ENCODE assay signal across 25 mouse cellular contexts in the genomic region with DNA sequence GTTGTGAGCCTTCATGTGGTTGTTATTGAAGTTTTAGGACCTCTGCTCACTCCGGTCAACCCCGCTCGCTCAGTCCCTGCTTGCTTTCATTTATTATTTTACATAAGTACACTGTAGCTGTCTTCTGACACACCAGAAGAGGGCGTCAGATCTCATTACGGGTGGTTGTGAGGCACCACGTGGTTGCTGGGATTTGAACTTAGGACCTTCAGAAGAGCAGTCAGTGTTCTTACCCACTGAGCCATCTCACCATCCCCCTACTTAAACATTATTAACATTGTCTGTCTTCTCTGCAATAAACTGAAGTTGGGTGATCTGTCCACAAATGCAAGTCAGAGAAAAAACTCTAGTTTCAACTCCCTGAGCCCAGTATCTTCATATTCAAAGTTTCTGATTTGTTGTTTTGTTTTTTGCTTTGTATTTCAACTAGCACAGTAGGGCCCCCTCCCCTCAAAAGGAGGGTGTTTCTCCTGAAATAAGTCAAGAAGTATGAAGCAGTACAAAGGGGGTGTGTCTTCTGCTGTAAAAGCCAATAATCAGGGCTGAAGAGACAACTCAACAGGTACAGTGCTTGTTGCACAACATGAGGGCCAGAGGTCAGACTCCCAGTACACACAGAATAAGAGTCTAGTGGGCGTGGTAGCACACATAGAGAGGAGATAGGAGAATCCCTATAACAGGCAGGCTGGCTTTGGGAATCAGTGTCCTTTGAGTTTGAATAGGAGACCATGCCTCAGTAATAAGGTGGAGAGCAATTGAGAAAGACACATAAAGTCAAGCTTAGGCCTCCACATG. TPM values are rescaled to one million over a fixed set of nuclear protein-coding genes. Genes with fewer than 3 reads are reported as not detected.
DNase-seq lines count a peak whose midpoint lies in the region; ATAC-seq and TF ChIP-seq lines count a peak whose summit lies in the region.
"Had no signal": no experiment of that assay in that cellular context is flagged by ENCODE, and none has a peak within 500 bp of the region (broad histone marks: within the 10 kb centered on the region; RNA-seq: fewer than 3 reads in every experiment).

No protein-coding gene starts in this region.

- 75% methylated on average over 7 of the region's 7 CpGs for WGBS in intestine, embryonic 15.5 days
- WGBS in liver, embryonic 13.5 days (ENCODE audit: insufficient replicate concordance) = 67% methylated on average over 7 of the region's 7 CpGs
- 71% methylated on average over 7 of the region's 7 CpGs for WGBS in liver, postnatal 0 days (ENCODE audit: insufficient replicate concordance)
- WGBS in forebrain, embryonic 12.5 days = 87% methylated on average over 7 of the region's 7 CpGs

- TF ChIP-seq CTCF in liver, postnatal 0 days (IDR thresholded peaks at IDR 0.05; ENCODE audit: low read depth) = no peak

- no peaks in the 10 kb centered on the region for H3K4me1 ChIP-seq in intestine, embryonic 15.5 days (replicated peaks)
- H3K4me1 ChIP-seq in liver, embryonic 13.5 days (replicated peaks) = no peaks in the 10 kb centered on the region
- H3K4me1 ChIP-seq in liver, postnatal 0 days (ENCODE audit: insufficient read depth) = no peaks in the 10 kb centered on the region
- no peaks in the 10 kb centered on the region for H3K4me1 ChIP-seq in forebrain, embryonic 12.5 days
- H3K4me1 ChIP-seq: embryonic facial prominence, embryonic 15.5 days; heart, embryonic 13.5 days had no signal

- peak; percentile 89 for ATAC-seq in intestine, embryonic 15.5 days
- peak; percentile 62; the same call in 1 of the 2 replicates for ATAC-seq in liver, embryonic 13.5 days (ENCODE audit: low read depth)
- peak; percentile 82 for ATAC-seq in liver, postnatal 0 days
- no peak for ATAC-seq in forebrain, embryonic 12.5 days (ENCODE audit: low FRiP score)
- ATAC-seq in inflammation-experienced regulatory T-cells, adult 6 months = no peak
- ATAC-seq: forebrain, postnatal 0 days had no signal

- H3K4me3 ChIP-seq in intestine, embryonic 15.5 days (replicated peaks) = no peak overlapping the region
- H3K4me3 ChIP-seq in liver, embryonic 13.5 days (replicated peaks) = no peak overlapping the region
- no peak overlapping the region for H3K4me3 ChIP-seq in liver, postnatal 0 days (ENCODE audit: low read depth, low read length)
- H3K4me3 ChIP-seq in forebrain, embryonic 12.5 days (replicated peaks) = no peak overlapping the region
- H3K4me3 ChIP-seq: embryonic facial prominence, embryonic 15.5 days; erythroblast, embryonic 14.5 days; forebrain, embryonic 10.5 days; heart, embryonic 13.5 days had no signal

- no peaks in the 10 kb centered on the region for H3K36me3 ChIP-seq in intestine, embryonic 15.5 days
- no peaks in the 10 kb centered on the region for H3K36me3 ChIP-seq in liver, embryonic 13.5 days
- H3K36me3 ChIP-seq in liver, postnatal 0 days (replicated peaks; ENCODE audit: insufficient read depth, low read length) = no peaks in the 10 kb centered on the region
- no peaks in the 10 kb centered on the region for H3K36me3 ChIP-seq in forebrain, embryonic 12.5 days (replicated peaks)
- H3K36me3 ChIP-seq: embryonic facial prominence, embryonic 15.5 days; forebrain, embryonic 10.5 days; heart, embryonic 13.5 days had no signal

- DNase-seq in liver = peak; percentile 12
- no peak for DNase-seq in liver, embryonic 13.5 days
- peak; percentile 45 for DNase-seq in liver, postnatal 0 days
- DNase-seq in kidney, postnatal 10 days = no peak
- no peak for DNase-seq in layer of hippocampus, adult 9-11 months
- DNase-seq: adrenal gland, postnatal 10 days; cerebellum, adult 11 months; cerebellum, adult 8-10 months; cerebellum, postnatal 14 days; embryo, embryonic 11 days; forebrain, postnatal 0 days; gastrocnemius, postnatal 25 days; heart, postnatal 36 days had no signal

- no peak overlapping the region for H3K27ac ChIP-seq in intestine, embryonic 15.5 days
- H3K27ac ChIP-seq in liver, embryonic 13.5 days = no peak overlapping the region
- no peak overlapping the region for H3K27ac ChIP-seq in liver, postnatal 0 days (ENCODE audit: low read depth)
- no peak overlapping the region for H3K27ac ChIP-seq in forebrain, embryonic 12.5 days
- H3K27ac ChIP-seq: embryonic facial prominence, embryonic 15.5 days; forebrain, embryonic 10.5 days; heart, embryonic 13.5 days had no signal

- no peak overlapping the region for H3K4me2 ChIP-seq in intestine, embryonic 15.5 days (replicated peaks)
- no peak overlapping the region for H3K4me2 ChIP-seq in liver, embryonic 13.5 days
- no peak overlapping the region for H3K4me2 ChIP-seq in liver, postnatal 0 days (ENCODE audit: low read depth, low read length)
- H3K4me2 ChIP-seq in forebrain, embryonic 12.5 days = no peak overlapping the region
- H3K4me2 ChIP-seq: embryonic facial prominence, embryonic 15.5 days; heart, embryonic 13.5 days had no signal

- TF ChIP-seq EP300 in liver, postnatal 0 days (IDR thresholded peaks at IDR 0.05; ENCODE audit: low read depth) = no peak

- no peak overlapping the region for H3K9ac ChIP-seq in intestine, embryonic 15.5 days
- no peak overlapping the region for H3K9ac ChIP-seq in liver, embryonic 13.5 days
- H3K9ac ChIP-seq in liver, postnatal 0 days (replicated peaks) = no peak overlapping the region
- no peak overlapping the region for H3K9ac ChIP-seq in forebrain, embryonic 12.5 days
- H3K9ac ChIP-seq: embryonic facial prominence, embryonic 15.5 days; forebrain, postnatal 0 days; heart, embryonic 13.5 days had no signal

- H3K9me3 ChIP-seq in intestine, embryonic 15.5 days = no peaks in the 10 kb centered on the region
- H3K9me3 ChIP-seq in liver, embryonic 13.5 days (replicated peaks) = peaks cover 9% of the 10 kb centered on the region; the same call in 1 of the 2 replicates
- peaks cover 4% of the 10 kb centered on the region for H3K9me3 ChIP-seq in liver, postnatal 0 days (ENCODE audit: low read length)
- peaks cover 11% of the 10 kb centered on the region for H3K9me3 ChIP-seq in forebrain, embryonic 12.5 days
- H3K9me3 ChIP-seq: embryonic facial prominence, embryonic 15.5 days had no signal

- no peaks in the 10 kb centered on the region for H3K27me3 ChIP-seq in intestine, embryonic 15.5 days (replicated peaks)
- no peaks in the 10 kb centered on the region for H3K27me3 ChIP-seq in liver, embryonic 13.5 days
- H3K27me3 ChIP-seq in liver, postnatal 0 days (ENCODE audit: insufficient read depth, low read length) = no peaks in the 10 kb centered on the region
- H3K27me3 ChIP-seq in forebrain, embryonic 12.5 days = no peaks in the 10 kb centered on the region
- H3K27me3 ChIP-seq: embryonic facial prominence, embryonic 15.5 days; heart, embryonic 13.5 days had no signal

RNA-seq across cellular contexts. Expression of gene Gm9376, which starts 11.1 kb away (rescaled TPM):
- polyA plus RNA-seq in intestine, embryonic 15.5 days (2015; fragmentation: Nextera tagmentation; extraction: Ambion mirVana) = not detected in 2 replicates
- not detected in 2 replicates for polyA plus RNA-seq in liver, embryonic 13.5 days (2015; fragmentation: Nextera tagmentation; extraction: Ambion mirVana)
- polyA plus RNA-seq in liver, postnatal 0 days (2015; fragmentation: Nextera tagmentation; extraction: Ambion mirVana) = not detected in 2 replicates
- not detected in 2 replicates for polyA plus RNA-seq in forebrain, embryonic 12.5 days (2016; fragmentation: Nextera tagmentation; extraction: Ambion mirVana)
- polyA plus RNA-seq in inflammation-experienced regulatory T-cells, adult 6 months (2017; shearing (Covaris generic)) = not detected
- polyA plus RNA-seq: brain, embryonic 14.5 days; C2C12; embryonic facial prominence, embryonic 11.5 days; embryonic facial prominence, embryonic 15.5 days; erythroblast, embryonic 14.5 days; forebrain, embryonic 10.5 days; forebrain, postnatal 0 days; heart, embryonic 13.5 days; heart, postnatal 0 days; hindbrain, embryonic 11.5 days had no signal

RNA-seq across cellular contexts. Expression of gene Sox21, which starts 41.1 kb away (rescaled TPM):
- polyA plus RNA-seq in intestine, embryonic 15.5 days (2015; fragmentation: Nextera tagmentation; extraction: Ambion mirVana) = 0.09 and 0.14 TPM in 2 replicates
- polyA plus RNA-seq in liver, embryonic 13.5 days (2015; fragmentation: Nextera tagmentation; extraction: Ambion mirVana) = not detected in 2 replicates
- polyA plus RNA-seq in liver, postnatal 0 days (2015; fragmentation: Nextera tagmentation; extraction: Ambion mirVana) = not detected in 2 replicates
- 21.2 and 24.9 TPM in 2 replicates for polyA plus RNA-seq in forebrain, embryonic 12.5 days (2016; fragmentation: Nextera tagmentation; extraction: Ambion mirVana)
- polyA plus RNA-seq in inflammation-experienced regulatory T-cells, adult 6 months (2017; shearing (Covaris generic)) = not detected
- polyA plus RNA-seq: heart, postnatal 0 days had no signal

Comparison
In these comparisons a context has a peak if more than half of its experiments do, and no peak if none do; other contexts are left out.
1. DNase-seq: peak in liver (single experiment) and liver, postnatal 0 days (single experiment); none in liver, embryonic 13.5 days (single experiment), kidney, postnatal 10 days (single experiment) and layer of hippocampus, adult 9-11 months (single experiment).
2. ATAC-seq: peak in intestine, embryonic 15.5 days (single experiment), liver, embryonic 13.5 days (single experiment) and liver, postnatal 0 days (single experiment); none in forebrain, embryonic 12.5 days (single experiment) and inflammation-experienced regulatory T-cells, adult 6 months (single experiment).
3. RNA of gene Sox21, which starts 41.1 kb away (polyA plus RNA-seq): 21.2 to 24.9 TPM in forebrain, embryonic 12.5 days; 0.09 to 0.14 TPM in intestine, embryonic 15.5 days, not detected in liver, embryonic 13.5 days, not detected in liver, postnatal 0 days and not detected in inflammation-experienced regulatory T-cells, adult 6 months; every median in the first group is over 10 times any median in the second.